Mouse (Mus musculus): ENCODE results near the gene Tifa. TPM values are rescaled to one million over a fixed set of nuclear protein-coding genes. Genes with fewer than 3 reads are reported as not detected.

Tifa gene
- polyA plus RNA-seq, 1 experiment: 14.3 TPM

GRCm38 (mm10) chr3:127787032-127787431, 2.6 kb upstream of the Tifa start:
- no peaks in the 10 kb centered on the region for H3K27me3 ChIP-seq (ENCODE audit: control insufficient read depth, insufficient read depth, low read length)
- no peak for DNase-seq (ENCODE audit: low read depth in 1 of 2, low spot score in 2 of 2)
- no peaks in the 10 kb centered on the region; the same call in 1 of the 2 replicates for H3K4me1 ChIP-seq (ENCODE audit: control insufficient read depth, insufficient read depth, insufficient read length)
- no peak overlapping the region for H3K27ac ChIP-seq (ENCODE audit: insufficient read depth, low read length)
- no peaks in the 10 kb centered on the region for H3K36me3 ChIP-seq (ENCODE audit: control insufficient read depth, insufficient read depth, low read length)
- no peak overlapping the region for H3K4me3 ChIP-seq (ENCODE audit: extremely low read depth, insufficient read depth, insufficient read length)
- no peak for TF ChIP-seq CTCF (IDR thresholded peaks at IDR 0.05; ENCODE audit: extremely low read depth, insufficient read depth, insufficient read length, insufficient replicate concordance)

GRCm38 (mm10) chr3:127788038-127788437, 1.6 kb upstream of the Tifa start:
- DNase-seq (ENCODE audit: low read depth in 1 of 2, low spot score in 2 of 2): no peak
- Histone ChIP-seq H3K36me3 (ENCODE audit: control insufficient read depth, insufficient read depth, low read length) (no peaks in the 10 kb centered on the region), H3K27me3 (ENCODE audit: control insufficient read depth, insufficient read depth, low read length) (no peaks in the 10 kb centered on the region), H3K4me1 (ENCODE audit: control insufficient read depth, insufficient read depth, insufficient read length) (no peaks in the 10 kb centered on the region; the same call in 1 of the 2 replicates), H3K4me3 (ENCODE audit: extremely low read depth, insufficient read depth, insufficient read length) (no peak overlapping the region), H3K27ac (ENCODE audit: insufficient read depth, low read length) (no peak overlapping the region)
- WGBS: 67% methylated on average over 7 of the region's 7 CpGs
- TF ChIP-seq CTCF (IDR thresholded peaks at IDR 0.05; ENCODE audit: extremely low read depth, insufficient read depth, insufficient read length, insufficient replicate concordance) (no peak), POLR2A (IDR thresholded peaks at IDR 0.05; ENCODE audit: low read depth, low read length) (no peak)

- H3K4me1 ChIP-seq (ENCODE audit: control insufficient read depth, insufficient read depth, insufficient read length): no peaks in the 10 kb centered on the region; the same call in 1 of the 2 replicates
- H3K27ac ChIP-seq (ENCODE audit: insufficient read depth, low read length): no peak overlapping the region
- H3K27me3 ChIP-seq (ENCODE audit: control insufficient read depth, insufficient read depth, low read length): no peaks in the 10 kb centered on the region
- 73% methylated on average over 8 of the region's 8 CpGs for WGBS
- TF ChIP-seq POLR2A (IDR thresholded peaks at IDR 0.05; ENCODE audit: low read depth, low read length) (no peak), CTCF (IDR thresholded peaks at IDR 0.05; ENCODE audit: extremely low read depth, insufficient read depth, insufficient read length, insufficient replicate concordance) (no peak)
- no peak overlapping the region for H3K4me3 ChIP-seq (ENCODE audit: extremely low read depth, insufficient read depth, insufficient read length)
- H3K36me3 ChIP-seq (ENCODE audit: control insufficient read depth, insufficient read depth, low read length): no peaks in the 10 kb centered on the region
- no peak for DNase-seq (ENCODE audit: low read depth in 1 of 2, low spot score in 2 of 2)
Observed at GRCm38 (mm10) chr3:127788919-127789318, 686 bp upstream of the Tifa start.

- peak in 1 of 2 experiments; percentile 27 for DNase-seq (ENCODE audit: low read depth in 1 of 2, low spot score in 2 of 2)
- WGBS: under 1% methylated on average over 36 of the region's 36 CpGs
- no peak; the same call in 1 of the 2 replicates for TF ChIP-seq POLR2A (IDR thresholded peaks at IDR 0.05; ENCODE audit: low read depth, low read length)
- TF ChIP-seq CTCF (IDR thresholded peaks at IDR 0.05; ENCODE audit: extremely low read depth, insufficient read depth, insufficient read length, insufficient replicate concordance): no peak
- H3K36me3 ChIP-seq (ENCODE audit: control insufficient read depth, insufficient read depth, low read length): no peaks in the 10 kb centered on the region
- no peaks in the 10 kb centered on the region for H3K27me3 ChIP-seq (ENCODE audit: control insufficient read depth, insufficient read depth, low read length)
- H3K4me1 ChIP-seq (ENCODE audit: control insufficient read depth, insufficient read depth, insufficient read length): no peaks in the 10 kb centered on the region; the same call in 1 of the 2 replicates
- peak overlapping the region; percentile 86 for H3K27ac ChIP-seq (ENCODE audit: insufficient read depth, low read length)
- peak overlapping the region; percentile 66 for H3K4me3 ChIP-seq (ENCODE audit: extremely low read depth, insufficient read depth, insufficient read length)
Observed at GRCm38 (mm10) chr3:127790234-127791055, 840 bp downstream of the Tifa start.

- peak overlapping the region; percentile 66 for H3K4me3 ChIP-seq (ENCODE audit: extremely low read depth, insufficient read depth, insufficient read length)
- no peaks in the 10 kb centered on the region; the same call in 1 of the 2 replicates for H3K4me1 ChIP-seq (ENCODE audit: control insufficient read depth, insufficient read depth, insufficient read length)
- H3K27me3 ChIP-seq (ENCODE audit: control insufficient read depth, insufficient read depth, low read length): no peaks in the 10 kb centered on the region
- H3K36me3 ChIP-seq (ENCODE audit: control insufficient read depth, insufficient read depth, low read length): no peaks in the 10 kb centered on the region
- WGBS: under 1% methylated on average over 15 of the region's 15 CpGs
- H3K27ac ChIP-seq (ENCODE audit: insufficient read depth, low read length): peak overlapping the region; percentile 86
- DNase-seq (ENCODE audit: low read depth in 1 of 2, low spot score in 2 of 2): peak in 1 of 2 experiments; percentile 22
- TF ChIP-seq CTCF (IDR thresholded peaks at IDR 0.05; ENCODE audit: extremely low read depth, insufficient read depth, insufficient read length, insufficient replicate concordance): no peak
- TF ChIP-seq POLR2A (IDR thresholded peaks at IDR 0.05; ENCODE audit: low read depth, low read length): no peak; the same call in 1 of the 2 replicates
Observed at GRCm38 (mm10) chr3:127791056-127791483, 1.5 kb downstream of the Tifa start.

- TF ChIP-seq POLR2A (IDR thresholded peaks at IDR 0.05; ENCODE audit: low read depth, low read length) (no peak), CTCF (IDR thresholded peaks at IDR 0.05; ENCODE audit: extremely low read depth, insufficient read depth, insufficient read length, insufficient replicate concordance) (no peak)
- H3K36me3 ChIP-seq (ENCODE audit: control insufficient read depth, insufficient read depth, low read length): peaks cover 4% of the 10 kb centered on the region
- H3K27ac ChIP-seq (ENCODE audit: insufficient read depth, low read length): peak overlapping the region; percentile 86
- H3K27me3 ChIP-seq (ENCODE audit: control insufficient read depth, insufficient read depth, low read length): no peaks in the 10 kb centered on the region
- H3K4me3 ChIP-seq (ENCODE audit: extremely low read depth, insufficient read depth, insufficient read length): peak overlapping the region; percentile 66
- H3K4me1 ChIP-seq (ENCODE audit: control insufficient read depth, insufficient read depth, insufficient read length): no peaks in the 10 kb centered on the region; the same call in 1 of the 2 replicates
- WGBS: 19% methylated on average over 4 of the region's 4 CpGs
- peak in 1 of 2 experiments; percentile 13 for DNase-seq (ENCODE audit: low read depth in 1 of 2, low spot score in 2 of 2)
Observed at GRCm38 (mm10) chr3:127791595-127792561, 2.3 kb downstream of the Tifa start.
